Mouse (Mus musculus): ENCODE measurements around the gene Ankrd44.

GRCm38 (mm10) chr1:54637340-54637739 lies 288.8 kb downstream of the Ankrd44 start:
- no peak for TF ChIP-seq CTCF (IDR thresholded peaks at IDR 0.05; ENCODE audit: borderline replicate concordance, insufficient read depth, low read depth, low read length)
- TF ChIP-seq POLR2A (IDR thresholded peaks at IDR 0.05; ENCODE audit: borderline replicate concordance, insufficient read depth, low read length), result no peak
